In genomic region chr6:8484437-8485275, GRCm38 (mm10) we compare ENCODE assay signal across 12 mouse cellular contexts. TPM values are rescaled to one million over a fixed set of nuclear protein-coding genes. Genes with fewer than 3 reads are reported as not detected.
DNase-seq lines count a peak whose midpoint lies in the region; ATAC-seq and TF ChIP-seq lines count a peak whose summit lies in the region.
"Had no signal": no experiment of that assay in that cellular context is flagged by ENCODE, and none has a peak within 500 bp of the region (broad histone marks: within the 10 kb centered on the region; RNA-seq: fewer than 3 reads in every experiment).

No protein-coding gene starts in this region.

- no peak for DNase-seq in hindbrain, embryonic 11.5 days (ENCODE audit: low spot score)
- peak; percentile 45 for DNase-seq in liver, embryonic 13.5 days
- DNase-seq in thymus, postnatal 10 days (ENCODE audit: low spot score in 2 of 2): peak; percentile 43 to 44
- no peak for DNase-seq in forebrain, embryonic 10.5 days (ENCODE audit: extremely low spot score, low spot score)
- no peak for DNase-seq in heart, adult 2 months
- no peak for DNase-seq in adrenal gland, postnatal 14 days

- H3K9me3 ChIP-seq in hindbrain, embryonic 16.5 days (ENCODE audit: control insufficient read depth, low read length): no peaks in the 10 kb centered on the region
- H3K9me3 ChIP-seq in hindbrain, embryonic 11.5 days (ENCODE audit: control insufficient read depth, low read length): no peaks in the 10 kb centered on the region
- no peaks in the 10 kb centered on the region for H3K9me3 ChIP-seq in liver, embryonic 13.5 days (replicated peaks)
- no peaks in the 10 kb centered on the region for H3K9me3 ChIP-seq in forebrain, embryonic 10.5 days
- H3K9me3 ChIP-seq: forebrain, embryonic 15.5 days; hindbrain, embryonic 13.5 days; lung, embryonic 15.5 days had no signal

- no peak overlapping the region for H3K4me2 ChIP-seq in hindbrain, embryonic 16.5 days (ENCODE audit: low read length)
- no peak overlapping the region for H3K4me2 ChIP-seq in hindbrain, embryonic 11.5 days (replicated peaks; ENCODE audit: low read depth, low read length)
- H3K4me2 ChIP-seq in liver, embryonic 13.5 days: peak overlapping the region; percentile 30
- H3K4me2 ChIP-seq: forebrain, embryonic 15.5 days; hindbrain, embryonic 13.5 days; lung, embryonic 15.5 days had no signal

- H3K9ac ChIP-seq in hindbrain, embryonic 16.5 days (ENCODE audit: low read depth, low read length): no peak overlapping the region
- no peak overlapping the region for H3K9ac ChIP-seq in hindbrain, embryonic 11.5 days (ENCODE audit: low read depth, low read length)
- peak overlapping the region; percentile 7; the same call in 1 of the 2 replicates for H3K9ac ChIP-seq in liver, embryonic 13.5 days
- no peak overlapping the region for H3K9ac ChIP-seq in heart, adult 2 months (ENCODE audit: low read depth, low read length)
- H3K9ac ChIP-seq: forebrain, embryonic 15.5 days; hindbrain, embryonic 13.5 days; lung, embryonic 15.5 days had no signal

- TF ChIP-seq POLR2A in bone marrow, adult 2 months (IDR thresholded peaks at IDR 0.05; ENCODE audit: borderline replicate concordance, control insufficient read depth, low read depth, low read length): no peak
- TF ChIP-seq POLR2A in heart, adult 2 months (IDR thresholded peaks at IDR 0.05; ENCODE audit: insufficient read depth, low read depth, low read length): no peak

- H3K79me2 ChIP-seq in heart, adult 2 months (replicated peaks; ENCODE audit: control insufficient read depth, insufficient read depth, low read length): no peaks in the 10 kb centered on the region

- no peak overlapping the region for H3K27ac ChIP-seq in hindbrain, embryonic 16.5 days (ENCODE audit: low read depth, low read length)
- H3K27ac ChIP-seq in hindbrain, embryonic 11.5 days (ENCODE audit: low read depth, low read length): no peak overlapping the region
- H3K27ac ChIP-seq in bone marrow, adult 2 months (ENCODE audit: control insufficient read depth, insufficient read depth, low read depth, low read length, poor library complexity): peak overlapping the region; percentile 79
- peak overlapping the region; percentile 64 for H3K27ac ChIP-seq in liver, embryonic 13.5 days
- H3K27ac ChIP-seq in forebrain, embryonic 10.5 days: no peak overlapping the region
- no peak overlapping the region for H3K27ac ChIP-seq in heart, adult 2 months
- H3K27ac ChIP-seq: forebrain, embryonic 15.5 days; hindbrain, embryonic 13.5 days; lung, embryonic 15.5 days had no signal

- TF ChIP-seq EP300 in heart, adult 2 months (IDR thresholded peaks at IDR 0.05; ENCODE audit: insufficient read depth, low read depth, low read length): no peak

- no peak for TF ChIP-seq CTCF in bone marrow, adult 2 months (IDR thresholded peaks at IDR 0.05; ENCODE audit: control insufficient read depth, insufficient read depth, low read length)
- no peak for TF ChIP-seq CTCF in heart, adult 2 months (IDR thresholded peaks at IDR 0.05)

- ATAC-seq in hindbrain, embryonic 16.5 days: 0 out of 2 replicates have a peak, but pooled peaks have one; percentile 30
- ATAC-seq in hindbrain, embryonic 11.5 days (ENCODE audit: low FRiP score): no peak
- ATAC-seq in liver, embryonic 13.5 days (ENCODE audit: low read depth): peak; percentile 78
- ATAC-seq: forebrain, embryonic 15.5 days had no signal

- intact Hi-C loops in heart, adult 2 months (cut with DNase I): no loop called here

- no peaks in the 10 kb centered on the region for H3K36me3 ChIP-seq in hindbrain, embryonic 16.5 days (ENCODE audit: control insufficient read depth, insufficient read depth, low read length)
- no peaks in the 10 kb centered on the region for H3K36me3 ChIP-seq in hindbrain, embryonic 11.5 days (ENCODE audit: control insufficient read depth, insufficient read depth, low read length)
- H3K36me3 ChIP-seq in liver, embryonic 13.5 days: no peaks in the 10 kb centered on the region
- H3K36me3 ChIP-seq in forebrain, embryonic 10.5 days (replicated peaks): no peaks in the 10 kb centered on the region
- no peaks in the 10 kb centered on the region for H3K36me3 ChIP-seq in heart, adult 2 months (ENCODE audit: control insufficient read depth, insufficient read depth, low read length)
- H3K36me3 ChIP-seq: forebrain, embryonic 15.5 days; hindbrain, embryonic 13.5 days; lung, embryonic 15.5 days had no signal

- 91% methylated on average over 17 of the region's 17 CpGs for WGBS in hindbrain, embryonic 16.5 days
- 96% methylated on average over 17 of the region's 17 CpGs for WGBS in hindbrain, embryonic 11.5 days
- 68% methylated on average over 17 of the region's 17 CpGs for WGBS in bone marrow, adult 2 months
- WGBS in liver, embryonic 13.5 days (ENCODE audit: insufficient replicate concordance): 61% methylated on average over 17 of the region's 17 CpGs
- WGBS in forebrain, embryonic 10.5 days: 93% methylated on average over 17 of the region's 17 CpGs
- 82% methylated on average over 17 of the region's 17 CpGs for WGBS in heart, adult 2 months

- H3K4me3 ChIP-seq in hindbrain, embryonic 16.5 days (ENCODE audit: low read length): no peak overlapping the region
- no peak overlapping the region for H3K4me3 ChIP-seq in hindbrain, embryonic 11.5 days (ENCODE audit: low read depth, low read length)
- H3K4me3 ChIP-seq in bone marrow, adult 2 months (replicated peaks; ENCODE audit: control insufficient read depth, low read depth, low read length): no peak overlapping the region
- no peak overlapping the region for H3K4me3 ChIP-seq in liver, embryonic 13.5 days (replicated peaks)
- no peak overlapping the region for H3K4me3 ChIP-seq in forebrain, embryonic 10.5 days
- H3K4me3 ChIP-seq in heart, adult 2 months: no peak overlapping the region
- H3K4me3 ChIP-seq: forebrain, embryonic 15.5 days; hindbrain, embryonic 13.5 days; lung, embryonic 15.5 days; myocyte had no signal

- H3K27me3 ChIP-seq in hindbrain, embryonic 16.5 days (replicated peaks; ENCODE audit: control insufficient read depth, insufficient read depth, low read length): no peaks in the 10 kb centered on the region
- H3K27me3 ChIP-seq in hindbrain, embryonic 11.5 days (ENCODE audit: control insufficient read depth, insufficient read depth, low read length): no peaks in the 10 kb centered on the region
- H3K27me3 ChIP-seq in liver, embryonic 13.5 days: no peaks in the 10 kb centered on the region
- H3K27me3 ChIP-seq in forebrain, embryonic 10.5 days (ENCODE audit: poor library complexity, severe bottlenecking): no peaks in the 10 kb centered on the region
- H3K27me3 ChIP-seq in heart, adult 2 months (ENCODE audit: control insufficient read depth, insufficient read depth, low read length): no peaks in the 10 kb centered on the region
- H3K27me3 ChIP-seq: forebrain, embryonic 15.5 days; hindbrain, embryonic 13.5 days; lung, embryonic 15.5 days had no signal

- H3K4me1 ChIP-seq in hindbrain, embryonic 16.5 days (ENCODE audit: control insufficient read depth, insufficient read depth, low read depth, low read length): no peaks in the 10 kb centered on the region
- no peaks in the 10 kb centered on the region for H3K4me1 ChIP-seq in hindbrain, embryonic 11.5 days (replicated peaks; ENCODE audit: control insufficient read depth, insufficient read depth, low read length)
- peaks cover 7% of the 10 kb centered on the region for H3K4me1 ChIP-seq in bone marrow, adult 2 months (ENCODE audit: control insufficient read depth, insufficient read depth, low read length)
- H3K4me1 ChIP-seq in liver, embryonic 13.5 days (replicated peaks): peaks cover 47% of the 10 kb centered on the region
- peaks cover 19% of the 10 kb centered on the region for H3K4me1 ChIP-seq in forebrain, embryonic 10.5 days
- H3K4me1 ChIP-seq in heart, adult 2 months (ENCODE audit: control insufficient read depth, insufficient read depth, low read length): no peaks in the 10 kb centered on the region; the same call in 1 of the 2 replicates

RNA-seq across cellular contexts. Expression of gene Glcci1, which starts 24.7 kb away (rescaled TPM):
- 3.7 and 3.9 TPM in 2 replicates for polyA plus RNA-seq in hindbrain, embryonic 16.5 days (2015; fragmentation: Nextera tagmentation; extraction: Ambion mirVana)
- 15.1 and 17.2 TPM in 2 replicates for polyA plus RNA-seq in hindbrain, embryonic 11.5 days (2014; fragmentation: Nextera tagmentation; extraction: Ambion mirVana)
- polyA plus RNA-seq in bone marrow, adult 2 months (2011; ENCODE audit: insufficient read depth, insufficient read length, low replicate concordance, missing spikeins): 1.4 and 14.7 TPM in 2 replicates
- 1.1 and 1.5 TPM in 2 replicates for polyA plus RNA-seq in liver, embryonic 13.5 days (2015; fragmentation: Nextera tagmentation; extraction: Ambion mirVana)
- 5.8 and 6.6 TPM in 2 replicates for polyA plus RNA-seq in forebrain, embryonic 10.5 days (2016; fragmentation: Nextera tagmentation; extraction: Ambion mirVana)
- 10 to 100 TPM in 1 of 2 experiments, 1 to 10 TPM in 1; 9.0 to 10.7 TPM for total RNA-seq in heart, adult 2 months (2021)
- 1.7 and 3.2 TPM in 2 replicates for polyA plus RNA-seq in heart, adult 2 months (2012; rRNA removed)
- total RNA-seq in adrenal gland, postnatal 14 days (2021): 28.1 and 35.8 TPM in 2 replicates

Comparison
In these comparisons a context has a peak if more than half of its experiments do, and no peak if none do; other contexts are left out.
1. H3K27ac ChIP-seq: peak in bone marrow, adult 2 months (single experiment) and liver, embryonic 13.5 days (single experiment); none in hindbrain, embryonic 16.5 days (single experiment), hindbrain, embryonic 11.5 days (single experiment), forebrain, embryonic 10.5 days (single experiment) and heart, adult 2 months (single experiment).
2. DNase-seq: peak in liver, embryonic 13.5 days (single experiment) and thymus, postnatal 10 days (2 of 2); none in hindbrain, embryonic 11.5 days (single experiment), forebrain, embryonic 10.5 days (single experiment), heart, adult 2 months (0 of 2) and adrenal gland, postnatal 14 days (single experiment).